Mouse (Mus musculus): ENCODE measurements at regions not wholly inside any gene's neighbourhood (a gene's known extent, or its start where the extent isn't known, plus 50 kb on each side); places are given as distances from the start of the nearest gene placed in this dataset.

- DNase-seq (ENCODE audit: low spot score): no peak
- no peaks in the 10 kb centered on the region for H3K36me3 ChIP-seq
- peaks cover 27% of the 10 kb centered on the region for H3K4me1 ChIP-seq
- H3K27me3 ChIP-seq (ENCODE audit: low read depth, poor library complexity, severe bottlenecking): peaks cover 19% of the 10 kb centered on the region; the same call in 1 of the 2 replicates
- 71% methylated on average over 24 of the region's 24 CpGs for WGBS
- peak overlapping the region; percentile 33 for H3K27ac ChIP-seq (replicated peaks)
- no peak overlapping the region for H3K4me3 ChIP-seq
- H3K9me3 ChIP-seq (replicated peaks): peaks cover 7% of the 10 kb centered on the region; the same call in 1 of the 2 replicates
These were observed 54.5 kb downstream of the Irx3 start for GRCm38 (mm10) chr8:91747174-91747859.

DNA sequence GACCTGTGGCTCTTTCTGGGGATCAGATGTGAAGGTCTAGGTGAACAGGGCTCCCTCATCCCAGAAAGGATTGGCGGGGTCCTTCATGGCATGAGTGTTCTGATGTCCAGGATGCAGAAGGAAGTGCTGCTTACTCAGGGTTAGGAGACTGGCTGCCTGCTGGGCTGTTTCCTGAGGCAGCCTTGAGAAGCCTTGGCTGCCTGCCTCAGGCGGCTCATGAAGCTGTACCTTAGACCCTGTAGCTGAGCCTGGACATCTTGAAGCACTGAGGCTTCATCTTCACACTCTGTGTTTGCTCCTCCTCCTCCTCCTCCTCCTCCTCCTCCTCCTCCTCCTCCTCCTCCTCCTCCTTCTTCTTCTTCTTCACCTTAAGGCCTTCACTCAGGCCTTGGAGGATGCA, 77.2 kb downstream of the Irx3 start:
- H3K4me3 ChIP-seq: no peak overlapping the region
- H3K27me3 ChIP-seq (ENCODE audit: low read depth, poor library complexity, severe bottlenecking): peaks cover 4% of the 10 kb centered on the region; the same call in 1 of the 2 replicates
- no peak for DNase-seq (ENCODE audit: low spot score)
- no peaks in the 10 kb centered on the region for H3K36me3 ChIP-seq
- H3K9me3 ChIP-seq (replicated peaks): no peaks in the 10 kb centered on the region
- no peaks in the 10 kb centered on the region for H3K4me1 ChIP-seq
- 57% methylated on average over 2 of the region's 2 CpGs for WGBS
- no peak overlapping the region for H3K27ac ChIP-seq (replicated peaks)

Measured in midbrain, embryonic 10.5 days (tissue).